Mouse (Mus musculus) limb, embryonic 11.5 days (tissue): ENCODE results near the gene Sap25. TPM values are rescaled to one million over a fixed set of nuclear protein-coding genes. Genes with fewer than 3 reads are reported as not detected.
"Not testable (repeated sequence)": the region's sequence is repeated elsewhere in the genome, so short reads cannot be mapped to it uniquely, and the experiment has no call there.

ENCODE experiments used
- ATAC-seq: fragments of 200-750 bp; cut with Nextera tagmentation; 2 replicates; pipeline ENCODE4 v1.8.0; 2017; ENCODE audit warnings: low read depth; ENCODE audit not compliant: insufficient number of reproducible peaks, low FRiP score, low TSS enrichment
- DNase-seq: peaks from one replicate; pipeline ENCODE4 v3.0.0-alpha.2; 2015; ENCODE audit warnings: low spot score
- H3K27ac ChIP-seq: fragments of 300-500 bp; sonication (generic); replicated peaks from 2 replicates; pipeline ENCODE4 v1.5.1; 2014; ENCODE audit warnings: low read depth, mild to moderate bottlenecking, low read length
- H3K27me3 ChIP-seq: fragments of 300-500 bp; sonication (generic); 2 replicates; pipeline ENCODE4 v1.6.1; 2014; ENCODE audit warnings: mild to moderate bottlenecking, low read length, mixed read lengths; ENCODE audit not compliant: control insufficient read depth, insufficient read depth
- H3K36me3 ChIP-seq: fragments of 300-500 bp; sonication (generic); 2 replicates; pipeline ENCODE4 v1.6.1; 2014; ENCODE audit warnings: mild to moderate bottlenecking, low read length, moderate library complexity, mixed read lengths; ENCODE audit not compliant: control insufficient read depth, insufficient read depth
- H3K4me1 ChIP-seq: fragments of 300-500 bp; sonication (generic); 2 replicates; pipeline ENCODE4 v1.6.1; 2014; ENCODE audit warnings: low read length, mixed read lengths; ENCODE audit not compliant: control insufficient read depth, insufficient read depth
- H3K4me2 ChIP-seq: fragments of 300-500 bp; sonication (generic); 2 replicates; pipeline ENCODE4 v1.6.1; 2014; ENCODE audit warnings: low read depth, mild to moderate bottlenecking, moderate library complexity; ENCODE audit not compliant: severe bottlenecking
- H3K4me3 ChIP-seq: fragments of 300-500 bp; sonication (generic); 2 replicates; pipeline ENCODE4 v1.5.1; 2014; ENCODE audit warnings: low read depth, low read length
- H3K9ac ChIP-seq: fragments of 300-500 bp; sonication (generic); 2 replicates; pipeline ENCODE4 v1.6.1; 2014; ENCODE audit warnings: mild to moderate bottlenecking, low read length
- H3K9me3 ChIP-seq: fragments of 300-500 bp; sonication (generic); 2 replicates; pipeline ENCODE4 v1.6.1; 2016; ENCODE audit warnings: low read length; ENCODE audit not compliant: control insufficient read depth
- WGBS: fragments of 180-500 bp; shearing (Covaris S2); extraction: QIAGEN DNeasy Blood & Tissue Kit; methylation state at CpG from one replicate; pipeline ENCODE4 v1.1.7; 2014; 5-methylcytosine and 5-hydroxymethylcytosine counted together
- polyA plus RNA-seq: library from polyadenylated mRNA; unstranded; fragments of >200 nt; fragmentation: Nextera tagmentation; extraction: Ambion mirVana; gene quantifications from 2 replicates; pipeline ENCODE4 v1.2.1, GENCODE M21; 2014

The Sap25 gene
- polyA plus RNA-seq, 1 experiment from 2014 or later: 8.2 TPM

- H3K36me3 ChIP-seq: no peaks in the 10 kb centered on the region
- H3K9me3 ChIP-seq: no peaks in the 10 kb centered on the region
- no peak within 1 kb of the TSS for H3K4me3 ChIP-seq
- ATAC-seq (no peak), DNase-seq (no peak)
- no peaks in the 10 kb centered on the region for H3K27me3 ChIP-seq
- H3K4me2 ChIP-seq: no peak within 1 kb of the TSS
- H3K27ac ChIP-seq: peak within 1 kb of the TSS; percentile 97; the same call in 1 of the 2 replicates
- H3K9ac ChIP-seq: peak within 1 kb of the TSS; percentile 41
- H3K4me1 ChIP-seq: peaks cover 42% of the 10 kb centered on the region
- WGBS: 46% methylated on average over 11 of the region's 11 CpGs
These were observed 27.6 kb upstream of the Sap25 start, which contains the start of gene Pcolce for GRCm38 (mm10) chr5:137613550-137613949. Gene Pcolce, minus strand, starts transcription at chr5:137613784.

DNA sequence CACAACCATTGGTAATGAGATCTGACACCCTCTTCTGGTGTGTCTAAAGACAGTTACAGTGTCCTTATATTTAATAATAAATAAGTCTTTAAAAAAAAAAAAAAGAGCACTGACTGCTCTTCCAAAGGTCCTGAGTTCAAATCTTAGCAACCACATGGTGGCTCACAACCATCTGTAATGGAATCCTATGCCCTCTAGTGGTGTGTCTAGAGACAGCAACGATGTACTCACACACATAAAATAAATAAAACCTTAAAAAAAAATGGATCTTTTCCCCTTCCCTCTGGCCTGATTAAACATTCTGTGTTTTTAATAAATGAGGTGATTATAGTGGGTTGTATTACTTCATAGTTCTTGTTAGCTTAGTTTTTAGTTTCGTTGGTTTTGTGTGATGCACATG, 26.2 kb upstream of the Sap25 start:
- ATAC-seq, H3K4me2 ChIP-seq, H3K27ac ChIP-seq, H3K9me3 ChIP-seq, H3K36me3 ChIP-seq, H3K4me3 ChIP-seq, DNase-seq, H3K9ac ChIP-seq, H3K27me3 ChIP-seq: not testable (repeated sequence)
- WGBS: 91% methylated on average over 2 of the region's 2 CpGs
- H3K4me1 ChIP-seq: peaks cover 28% of the 10 kb centered on the region

- 92% methylated on average over 7 of the region's 7 CpGs for WGBS
- Histone ChIP-seq H3K4me2 (no peak overlapping the region), H3K27ac (no peak overlapping the region), H3K27me3 (no peaks in the 10 kb centered on the region), H3K4me3 (no peak overlapping the region), H3K9me3 (no peaks in the 10 kb centered on the region), H3K36me3 (no peaks in the 10 kb centered on the region), H3K4me1 (peaks cover 28% of the 10 kb centered on the region), H3K9ac (no peak overlapping the region)
- ATAC-seq: no peak
- no peak for DNase-seq
These were observed 25.8 kb upstream of the Sap25 start for GRCm38 (mm10) chr5:137615347-137615746.

- H3K9me3 ChIP-seq: no peaks in the 10 kb centered on the region
- WGBS: 87% methylated on average over 11 of the region's 11 CpGs
- no peak for DNase-seq
These were observed 17.1 kb upstream of the Sap25 start for GRCm38 (mm10) chr5:137623937-137624530.

GRCm38 (mm10) chr5:137627991-137628390, 13.1 kb upstream of the Sap25 start:
- peaks cover 21% of the 10 kb centered on the region for H3K4me1 ChIP-seq
- ATAC-seq: no peak
- WGBS: 7% methylated on average over 9 of the region's 9 CpGs

More at GRCm38 (mm10) chr5:137623937-137624530, 17.1 kb upstream of the Sap25 start:
- Histone ChIP-seq H3K9ac (no peak overlapping the region), H3K36me3 (no peaks in the 10 kb centered on the region), H3K4me3 (no peak overlapping the region), H3K4me1 (peaks cover 3% of the 10 kb centered on the region; the same call in 1 of the 2 replicates), H3K27ac (no peak overlapping the region), H3K4me2 (no peak overlapping the region), H3K27me3 (no peaks in the 10 kb centered on the region)
- ATAC-seq: no peak

GRCm38 (mm10) chr5:137628498-137629305, 12.4 kb upstream of the Sap25 start, which contains the start of the genes Fbxo24, Lrch4 and Gm20605:
Gene Fbxo24, minus strand, starts transcription at chr5:137629002.
Gene Lrch4, plus strand, starts transcription at chr5:137629121.
Gene Gm20605, plus strand, starts transcription at chr5:137629175.
- peak; percentile 99 for DNase-seq
- Histone ChIP-seq H3K4me1 (peaks cover 21% of the 10 kb centered on the region), H3K9ac (peak within 1 kb of the TSS; percentile 82), H3K36me3 (no peaks in the 10 kb centered on the region), H3K27ac (peak within 1 kb of the TSS; percentile 92), H3K27me3 (no peaks in the 10 kb centered on the region), H3K4me2 (peak within 1 kb of the TSS; percentile 76), H3K4me3 (peak within 1 kb of the TSS; percentile 91), H3K9me3 (no peaks in the 10 kb centered on the region)
- ATAC-seq: peak; percentile 98
- under 1% methylated on average over 41 of the region's 46 CpGs for WGBS

More at GRCm38 (mm10) chr5:137627991-137628390, 13.1 kb upstream of the Sap25 start:
- H3K9me3 ChIP-seq: no peaks in the 10 kb centered on the region
- H3K4me2 ChIP-seq: peak overlapping the region; percentile 60
- no peaks in the 10 kb centered on the region for H3K36me3 ChIP-seq
- peak overlapping the region; percentile 64 for H3K27ac ChIP-seq
- peak overlapping the region; percentile 38 for H3K9ac ChIP-seq
- peak overlapping the region; percentile 91 for H3K4me3 ChIP-seq
- DNase-seq: no peak
- H3K27me3 ChIP-seq: no peaks in the 10 kb centered on the region

DNA sequence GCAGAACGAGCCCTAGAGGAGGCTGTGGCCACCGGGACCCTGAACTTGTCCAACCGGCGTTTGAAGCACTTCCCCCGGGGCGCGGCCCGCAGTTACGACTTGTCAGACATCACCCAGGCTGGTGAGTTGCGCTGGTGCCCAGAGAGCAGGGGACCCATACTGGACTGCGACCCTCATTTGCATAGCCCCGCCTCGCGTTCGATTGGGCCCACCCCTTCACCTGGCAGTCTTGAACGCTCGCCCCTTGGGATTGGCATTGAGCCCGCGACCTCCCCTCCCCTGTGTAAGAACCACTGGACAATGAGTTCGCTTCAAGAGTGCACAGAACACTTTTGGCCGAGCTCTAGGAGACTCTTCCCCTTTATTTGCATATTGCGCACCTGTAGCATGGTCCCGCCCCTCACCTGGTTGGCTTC, 11.8 kb upstream of the Sap25 start:
- no peaks in the 10 kb centered on the region for H3K9me3 ChIP-seq
- peak overlapping the region; percentile 92 for H3K27ac ChIP-seq
- H3K9ac ChIP-seq: peak overlapping the region; percentile 82
- WGBS: under 1% methylated on average over 23 of the region's 23 CpGs
- H3K4me2 ChIP-seq: peak overlapping the region; percentile 76
- no peaks in the 10 kb centered on the region for H3K27me3 ChIP-seq
- H3K4me3 ChIP-seq: peak overlapping the region; percentile 91
- peak; percentile 36 for ATAC-seq
- no peaks in the 10 kb centered on the region for H3K36me3 ChIP-seq
- DNase-seq: peak; percentile 74
- peaks cover 21% of the 10 kb centered on the region for H3K4me1 ChIP-seq

- DNase-seq (peak; percentile 34), ATAC-seq (no peak)
- H3K4me3 ChIP-seq: peak overlapping the region; percentile 91
- H3K27ac ChIP-seq: peak overlapping the region; percentile 92; the same call in 1 of the 2 replicates
- peak overlapping the region; percentile 82; the same call in 1 of the 2 replicates for H3K9ac ChIP-seq
- no peaks in the 10 kb centered on the region for H3K9me3 ChIP-seq
- H3K27me3 ChIP-seq: no peaks in the 10 kb centered on the region
- no peaks in the 10 kb centered on the region for H3K36me3 ChIP-seq
- peak overlapping the region; percentile 76 for H3K4me2 ChIP-seq
- peaks cover 18% of the 10 kb centered on the region for H3K4me1 ChIP-seq
- WGBS: 17% methylated on average over 6 of the region's 6 CpGs
These were observed 11.1 kb upstream of the Sap25 start for GRCm38 (mm10) chr5:137629906-137630545.
